Mouse (Mus musculus) liver, postnatal 0 days (tissue): ENCODE results near the gene Camta2.

Experiments used
- CTCF ChIP-seq: sonication (generic); IDR thresholded peaks from 2 replicates; pipeline ENCODE4 v1.5.1; 2016; ENCODE audit warnings: antibody characterized with exemption, low read depth
- EP300 ChIP-seq: IDR thresholded peaks from 2 replicates; pipeline ENCODE4 v1.6.1; 2016; ENCODE audit warnings: antibody characterized with exemption, low read depth, mild to moderate bottlenecking

- TF ChIP-seq CTCF = no peak
- TF ChIP-seq EP300 = no peak
Measured at GRCm38 (mm10) chr11:70701984-70702733, 14.3 kb upstream of the Camta2 start.
